Mouse (Mus musculus) embryo, embryonic 11.5 days (tissue): ENCODE measurements around the gene Trim16.

Experiments used
- DNase-seq: peaks from one replicate; pipeline ENCODE4 v3.0.0-alpha.2; 2012; ENCODE audit warnings: low read depth, low spot score

Trim16 gene

DNA sequence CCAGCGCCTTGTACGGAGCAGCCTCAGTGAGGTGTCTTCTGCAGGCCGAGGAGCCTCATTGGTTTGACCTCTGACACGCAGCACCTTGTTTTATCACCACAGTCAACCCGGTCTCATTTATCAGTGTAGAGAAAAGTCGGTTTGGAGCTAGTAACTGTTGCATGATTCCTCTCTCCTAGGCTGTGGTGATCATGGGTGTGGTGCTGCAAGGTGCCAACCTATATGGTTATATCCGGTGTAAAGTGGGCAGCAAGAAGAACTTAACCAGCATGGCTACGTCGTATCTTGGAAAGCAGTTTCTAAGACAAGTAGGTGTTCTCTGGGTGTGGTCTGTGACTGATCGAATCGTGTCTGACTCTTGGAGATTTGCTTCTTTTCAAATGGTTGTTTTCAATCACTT is 71.7 kb downstream of the Trim16 start:
- no peak for DNase-seq
